In genomic region chr6:128763736-128764523, GRCm38 (mm10) we compare ENCODE assay signal across 8 mouse cellular contexts. TPM values are rescaled to one million over a fixed set of nuclear protein-coding genes. Genes with fewer than 3 reads are reported as not detected.
DNase-seq lines count a peak whose midpoint lies in the region; ATAC-seq and TF ChIP-seq lines count a peak whose summit lies in the region.

No protein-coding gene starts in this region.

- peak overlapping the region; percentile 68 for H3K27ac ChIP-seq in gastrocnemius, adult 2 months

- intact Hi-C loops in gastrocnemius, adult 2 months (cut with DNase I): loop anchor here (1.0 to 5.0 kb wide), 3 partner anchors 38 to 768 kb away; partner anchors contain the start of gene Gabarapl1

- H3K27me3 ChIP-seq in megakaryocyte, embryonic 14.5 days (replicated peaks): no peaks in the 10 kb centered on the region

- TF ChIP-seq CTCF in gastrocnemius, adult 2 months (IDR thresholded peaks at IDR 0.05): peak; percentile 84

- ATAC-seq in common myeloid progenitor, adult 5-6 weeks (replicated peaks; ENCODE audit: low read depth, poor library complexity, severe bottlenecking): peak; percentile 76

- no peaks in the 10 kb centered on the region for H3K36me3 ChIP-seq in megakaryocyte, embryonic 14.5 days (replicated peaks; ENCODE audit: low read length)

- peak; percentile 99 for DNase-seq in ZHBTc4 (ENCODE audit: low read depth, low spot score)
- peak; percentile 93 for DNase-seq in gastrocnemius, adult 2 months
- peak; percentile 90 for DNase-seq in hindlimb bud, embryonic 11.5 days (ENCODE audit: extremely low spot score, low read depth, low spot score)
- peak; percentile 94 to 99 for DNase-seq in left cerebral cortex, adult 8-10 months (ENCODE audit: low spot score in 2 of 2)
- DNase-seq in right cerebral cortex, postnatal 10 days (ENCODE audit: low spot score in 2 of 2): peak; percentile 97 to 99
- peak; percentile 78 for DNase-seq in urinary bladder, postnatal 25 days (ENCODE audit: low spot score)

- H3K9me3 ChIP-seq in megakaryocyte, embryonic 14.5 days: no peaks in the 10 kb centered on the region

- peak overlapping the region; percentile 71 for H3K4me3 ChIP-seq in gastrocnemius, adult 2 months
- H3K4me3 ChIP-seq in megakaryocyte, embryonic 14.5 days (replicated peaks): peak overlapping the region; percentile 94

- H3K4me1 ChIP-seq in megakaryocyte, embryonic 14.5 days: peaks cover 40% of the 10 kb centered on the region

RNA-seq across cellular contexts. Expression of gene Klrb1c, which starts 25.1 kb away (rescaled TPM):
- total RNA-seq in common myeloid progenitor, adult 5-6 weeks (2017): 0.44 and 0.59 TPM in 2 replicates
- not detected for total RNA-seq in gastrocnemius, adult 2 months (2021)
- under 1 TPM in 1 of 4 experiments, not detected in 3; 0.25 TPM for total RNA-seq in left cerebral cortex, adult 8-10 months (2022)
- polyA plus RNA-seq in megakaryocyte, embryonic 14.5 days (2012; ENCODE audit: insufficient read depth, low replicate concordance): not detected in 2 replicates

RNA-seq across cellular contexts. Expression of gene Klrb1, which starts 41.1 kb away (rescaled TPM):
- total RNA-seq in common myeloid progenitor, adult 5-6 weeks (2017): not detected in 2 replicates
- not detected for total RNA-seq in gastrocnemius, adult 2 months (2021)
- not detected for total RNA-seq in left cerebral cortex, adult 8-10 months (2022)
- polyA plus RNA-seq in megakaryocyte, embryonic 14.5 days (2012; ENCODE audit: insufficient read depth, low replicate concordance): not detected in 2 replicates

Comparison
In these comparisons a context has a peak if more than half of its experiments do, and no peak if none do; other contexts are left out.
1. Peak in every context shown above with its lines: DNase-seq, ATAC-seq, H3K4me3 ChIP-seq and H3K27ac ChIP-seq.